Mouse (Mus musculus): ENCODE measurements at regions not wholly inside any gene's neighbourhood (a gene's known extent, or its start where the extent isn't known, plus 50 kb on each side); places are given as distances from the start of the nearest gene placed in this dataset.

- no peak overlapping the region for H3K27ac ChIP-seq
- H3K4me1 ChIP-seq (ENCODE audit: control insufficient read depth, insufficient read depth, low read length) = no peaks in the 10 kb centered on the region
- no peak overlapping the region for H3K9ac ChIP-seq (ENCODE audit: low read depth, low read length)
- no peak for TF ChIP-seq CTCF (IDR thresholded peaks at IDR 0.05)
- TF ChIP-seq POLR2A (IDR thresholded peaks at IDR 0.05; ENCODE audit: insufficient read depth, low read depth, low read length) = no peak
- TF ChIP-seq EP300 (IDR thresholded peaks at IDR 0.05; ENCODE audit: insufficient read depth, low read depth, low read length) = no peak
- H3K36me3 ChIP-seq (ENCODE audit: control insufficient read depth, insufficient read depth, low read length) = no peaks in the 10 kb centered on the region
- no peaks in the 10 kb centered on the region for H3K27me3 ChIP-seq (ENCODE audit: control insufficient read depth, insufficient read depth, low read length)
- DNase-seq = no peak
- H3K4me3 ChIP-seq = no peak overlapping the region
- intact Hi-C loops (cut with DNase I) = no loop called here
- no peaks in the 10 kb centered on the region for H3K79me2 ChIP-seq (replicated peaks; ENCODE audit: control insufficient read depth, insufficient read depth, low read length)
- 79% methylated on average over 8 of the region's 8 CpGs for WGBS
Measured at GRCm38 (mm10) chr2:57522983-57523382, 285.5 kb downstream of the Gpd2 start.

GRCm38 (mm10) chr2:57527966-57528365, 290.5 kb downstream of the Gpd2 start:
- H3K4me1 ChIP-seq (ENCODE audit: control insufficient read depth, insufficient read depth, low read length) = no peaks in the 10 kb centered on the region
- WGBS = 59% methylated on average over 2 of the region's 2 CpGs
- no peak overlapping the region for H3K27ac ChIP-seq
- no peak for DNase-seq
- no peak overlapping the region for H3K9ac ChIP-seq (ENCODE audit: low read depth, low read length)
- no peak overlapping the region for H3K4me3 ChIP-seq
- no peaks in the 10 kb centered on the region for H3K36me3 ChIP-seq (ENCODE audit: control insufficient read depth, insufficient read depth, low read length)
- no peaks in the 10 kb centered on the region for H3K27me3 ChIP-seq (ENCODE audit: control insufficient read depth, insufficient read depth, low read length)
- intact Hi-C loops (cut with DNase I) = no loop called here
- TF ChIP-seq EP300 (IDR thresholded peaks at IDR 0.05; ENCODE audit: insufficient read depth, low read depth, low read length) = no peak
- TF ChIP-seq CTCF (IDR thresholded peaks at IDR 0.05) = no peak
- TF ChIP-seq POLR2A (IDR thresholded peaks at IDR 0.05; ENCODE audit: insufficient read depth, low read depth, low read length) = no peak
- no peaks in the 10 kb centered on the region for H3K79me2 ChIP-seq (replicated peaks; ENCODE audit: control insufficient read depth, insufficient read depth, low read length)

DNA sequence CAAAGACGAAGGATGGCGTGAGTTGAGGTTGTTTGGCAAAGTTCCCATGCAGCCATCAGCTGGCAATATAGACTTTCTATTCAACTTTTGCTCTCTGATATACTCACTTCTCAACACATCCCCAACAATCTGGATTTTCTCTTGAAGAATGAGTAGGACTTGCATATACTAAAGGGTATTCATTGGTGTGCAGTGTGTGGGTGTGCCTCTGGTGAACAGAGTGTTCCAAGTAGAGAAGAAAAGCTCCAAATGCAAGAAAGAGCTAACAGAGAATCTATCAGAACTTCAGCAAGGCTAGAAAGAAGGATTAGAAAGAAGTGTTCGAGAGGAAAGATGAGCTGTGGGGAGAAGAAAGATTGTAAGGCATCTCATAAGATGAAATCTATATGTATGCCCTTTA, 302.4 kb downstream of the Gpd2 start:
- 76% methylated on average over 3 of the region's 3 CpGs for WGBS
- Histone ChIP-seq H3K27me3 (ENCODE audit: control insufficient read depth, insufficient read depth, low read length) (no peaks in the 10 kb centered on the region), H3K4me3 (no peak overlapping the region), H3K9ac (ENCODE audit: low read depth, low read length) (no peak overlapping the region), H3K4me1 (ENCODE audit: control insufficient read depth, insufficient read depth, low read length) (no peaks in the 10 kb centered on the region), H3K36me3 (ENCODE audit: control insufficient read depth, insufficient read depth, low read length) (no peaks in the 10 kb centered on the region), H3K79me2 (replicated peaks; ENCODE audit: control insufficient read depth, insufficient read depth, low read length) (no peaks in the 10 kb centered on the region), H3K27ac (no peak overlapping the region)
- DNase-seq = no peak
- intact Hi-C loops (cut with DNase I) = no loop called here
- no peak for TF ChIP-seq EP300 (IDR thresholded peaks at IDR 0.05; ENCODE audit: insufficient read depth, low read depth, low read length)
- TF ChIP-seq POLR2A (IDR thresholded peaks at IDR 0.05; ENCODE audit: insufficient read depth, low read depth, low read length) = no peak
- TF ChIP-seq CTCF (IDR thresholded peaks at IDR 0.05) = no peak

- Histone ChIP-seq H3K27me3 (ENCODE audit: control insufficient read depth, insufficient read depth, low read length) (no peaks in the 10 kb centered on the region), H3K4me3 (no peak overlapping the region), H3K79me2 (replicated peaks; ENCODE audit: control insufficient read depth, insufficient read depth, low read length) (no peaks in the 10 kb centered on the region), H3K36me3 (ENCODE audit: control insufficient read depth, insufficient read depth, low read length) (no peaks in the 10 kb centered on the region), H3K27ac (no peak overlapping the region), H3K4me1 (ENCODE audit: control insufficient read depth, insufficient read depth, low read length) (no peaks in the 10 kb centered on the region), H3K9ac (ENCODE audit: low read depth, low read length) (no peak overlapping the region)
- TF ChIP-seq POLR2A (IDR thresholded peaks at IDR 0.05; ENCODE audit: insufficient read depth, low read depth, low read length) (no peak), EP300 (IDR thresholded peaks at IDR 0.05; ENCODE audit: insufficient read depth, low read depth, low read length) (no peak), CTCF (IDR thresholded peaks at IDR 0.05) (no peak)
- no peak for DNase-seq
- WGBS = 83% methylated on average over 4 of the region's 4 CpGs
- intact Hi-C loops (cut with DNase I) = no loop called here
Measured at GRCm38 (mm10) chr2:57565258-57565657, 327.8 kb downstream of the Gpd2 start.

GRCm38 (mm10) chr2:57566103-57566502, 328.7 kb downstream of the Gpd2 start:
- intact Hi-C loops (cut with DNase I) = no loop called here
- H3K4me1 ChIP-seq (ENCODE audit: control insufficient read depth, insufficient read depth, low read length) = no peaks in the 10 kb centered on the region
- WGBS = 73% methylated on average over 4 of the region's 4 CpGs
- no peaks in the 10 kb centered on the region for H3K79me2 ChIP-seq (replicated peaks; ENCODE audit: control insufficient read depth, insufficient read depth, low read length)
- H3K9ac ChIP-seq (ENCODE audit: low read depth, low read length) = no peak overlapping the region
- TF ChIP-seq POLR2A (IDR thresholded peaks at IDR 0.05; ENCODE audit: insufficient read depth, low read depth, low read length) (no peak), CTCF (IDR thresholded peaks at IDR 0.05) (no peak), EP300 (IDR thresholded peaks at IDR 0.05; ENCODE audit: insufficient read depth, low read depth, low read length) (no peak)
- no peak for DNase-seq
- no peak overlapping the region for H3K4me3 ChIP-seq
- H3K27me3 ChIP-seq (ENCODE audit: control insufficient read depth, insufficient read depth, low read length) = no peaks in the 10 kb centered on the region
- H3K36me3 ChIP-seq (ENCODE audit: control insufficient read depth, insufficient read depth, low read length) = no peaks in the 10 kb centered on the region
- no peak overlapping the region for H3K27ac ChIP-seq

GRCm38 (mm10) chr2:57567183-57567582, 329.7 kb downstream of the Gpd2 start:
- Histone ChIP-seq H3K9ac (ENCODE audit: low read depth, low read length) (no peak overlapping the region), H3K4me3 (no peak overlapping the region), H3K79me2 (replicated peaks; ENCODE audit: control insufficient read depth, insufficient read depth, low read length) (no peaks in the 10 kb centered on the region), H3K4me1 (ENCODE audit: control insufficient read depth, insufficient read depth, low read length) (no peaks in the 10 kb centered on the region), H3K36me3 (ENCODE audit: control insufficient read depth, insufficient read depth, low read length) (no peaks in the 10 kb centered on the region), H3K27me3 (ENCODE audit: control insufficient read depth, insufficient read depth, low read length) (no peaks in the 10 kb centered on the region), H3K27ac (no peak overlapping the region)
- WGBS = 87% methylated on average over 1 of the region's 1 CpGs
- TF ChIP-seq CTCF (IDR thresholded peaks at IDR 0.05) (no peak), POLR2A (IDR thresholded peaks at IDR 0.05; ENCODE audit: insufficient read depth, low read depth, low read length) (no peak), EP300 (IDR thresholded peaks at IDR 0.05; ENCODE audit: insufficient read depth, low read depth, low read length) (no peak)
- no peak for DNase-seq
- intact Hi-C loops (cut with DNase I) = no loop called here

Measured in heart, adult 2 months (tissue).